Mouse (Mus musculus) natural killer cell, adult 2 months (primary cell): ENCODE data around the gene Ghrhr.

ENCODE experiments used
- DNase-seq, 2 experiments: peaks; one replicate each; pipeline ENCODE4 v3.0.0; 2022; ENCODE audit warnings: low spot score in 2 of 2

Ghrhr gene

GRCm38 (mm10) chr6:55396176-55396575 lies 20.1 kb downstream of the Ghrhr start:
- DNase-seq = no peak

GRCm38 (mm10) chr6:55396622-55397041 lies 20.5 kb downstream of the Ghrhr start:
- DNase-seq = no peak

- DNase-seq = no peak
Observed at GRCm38 (mm10) chr6:55398869-55399628, 23.0 kb downstream of the Ghrhr start.

- DNase-seq = no peak
Observed at GRCm38 (mm10) chr6:55399910-55400309, 23.8 kb downstream of the Ghrhr start.

- no peak for DNase-seq
Observed at GRCm38 (mm10) chr6:55402041-55402776, 26.1 kb downstream of the Ghrhr start.

- no peak for DNase-seq
Observed at GRCm38 (mm10) chr6:55403411-55404309, 27.6 kb downstream of the Ghrhr start.

GRCm38 (mm10) chr6:55404421-55404990 lies 28.4 kb downstream of the Ghrhr start:
- no peak for DNase-seq

- no peak for DNase-seq
Observed at GRCm38 (mm10) chr6:55407345-55407744, 31.2 kb downstream of the Ghrhr start.

- no peak for DNase-seq
Observed at GRCm38 (mm10) chr6:55410119-55410775, 34.2 kb downstream of the Ghrhr start.

- no peak for DNase-seq
Observed at GRCm38 (mm10) chr6:55410977-55411376, 34.9 kb downstream of the Ghrhr start.

- no peak for DNase-seq
Observed at GRCm38 (mm10) chr6:55416202-55416601, 40.1 kb downstream of the Ghrhr start.

- no peak for DNase-seq
Observed at GRCm38 (mm10) chr6:55418746-55419410, 42.8 kb downstream of the Ghrhr start.

GRCm38 (mm10) chr6:55420411-55420810 lies 44.3 kb downstream of the Ghrhr start:
- no peak for DNase-seq

- DNase-seq = no peak
Observed at GRCm38 (mm10) chr6:55420869-55421361, 44.8 kb downstream of the Ghrhr start.

GRCm38 (mm10) chr6:55432121-55432520 lies 56.0 kb downstream of the Ghrhr start:
- DNase-seq = no peak

- DNase-seq = no peak
Observed at GRCm38 (mm10) chr6:55434360-55434759, 58.3 kb downstream of the Ghrhr start.

- no peak for DNase-seq
Observed at GRCm38 (mm10) chr6:55435266-55436159, 59.4 kb downstream of the Ghrhr start.

- no peak for DNase-seq
Observed at GRCm38 (mm10) chr6:55437919-55438318, 61.8 kb downstream of the Ghrhr start.
